9 mouse cellular contexts compared by ENCODE assay signal in the genomic region with DNA sequence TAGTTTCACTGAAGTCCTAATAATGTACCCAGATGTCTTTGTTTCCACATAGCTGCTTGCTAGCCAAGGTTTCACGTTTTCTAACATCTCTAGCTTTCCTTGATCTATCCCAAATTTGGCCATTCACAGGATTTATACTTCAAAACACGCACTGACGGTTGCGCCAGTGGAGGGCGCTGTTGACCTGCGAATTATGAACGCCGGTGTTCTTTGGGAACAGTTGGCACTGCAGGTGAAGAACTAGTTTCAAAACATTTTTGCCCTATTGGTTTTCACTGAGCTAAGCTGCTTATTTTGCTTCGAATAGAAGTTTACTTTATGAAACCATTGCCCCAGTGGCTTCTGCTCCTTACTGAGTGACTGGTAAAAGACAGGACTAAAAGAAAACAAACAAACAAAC.
DNase-seq lines count a peak whose midpoint lies in the region; ATAC-seq lines count a peak whose summit lies in the region.
"Had no signal": no experiment of that assay in that cellular context is flagged by ENCODE, and none has a peak within 500 bp of the region (broad histone marks: within the 10 kb centered on the region; RNA-seq: fewer than 3 reads in every experiment).

No protein-coding gene starts in this region.

- DNase-seq in hindbrain, embryonic 14.5 days (ENCODE audit: low spot score): peak; percentile 64
- DNase-seq in ES-CJ7 (ENCODE audit: low read depth, low spot score): peak; percentile 62
- DNase-seq in c-Kit-positive CD71-negative TER-119-negative erythroid progenitor cells, embryonic 14.5 days (ENCODE audit: low read depth): peak; percentile 5
- peak; percentile 1 for DNase-seq in large intestine, adult 2 months (ENCODE audit: low read depth, low spot score)
- peak; percentile 75 for DNase-seq in retina, embryonic 14.5 days (ENCODE audit: low spot score)
- DNase-seq in lung, adult 18-20 months: no peak
- DNase-seq: liver, embryonic 13.5 days had no signal

- no peak overlapping the region for H3K27ac ChIP-seq in hindbrain, embryonic 14.5 days
- no peak overlapping the region for H3K27ac ChIP-seq in hindbrain, embryonic 13.5 days
- H3K27ac ChIP-seq: liver, embryonic 13.5 days had no signal

- no peak overlapping the region for H3K4me2 ChIP-seq in hindbrain, embryonic 14.5 days (replicated peaks)
- H3K4me2 ChIP-seq in hindbrain, embryonic 13.5 days: no peak overlapping the region
- H3K4me2 ChIP-seq: liver, embryonic 13.5 days had no signal

- H3K4me3 ChIP-seq in hindbrain, embryonic 14.5 days (replicated peaks; ENCODE audit: low read length): no peak overlapping the region
- H3K4me3 ChIP-seq in hindbrain, embryonic 13.5 days: no peak overlapping the region
- H3K4me3 ChIP-seq: liver, embryonic 13.5 days had no signal

- no peaks in the 10 kb centered on the region for H3K36me3 ChIP-seq in hindbrain, embryonic 14.5 days (replicated peaks; ENCODE audit: control insufficient read depth, insufficient read depth)
- no peaks in the 10 kb centered on the region for H3K36me3 ChIP-seq in hindbrain, embryonic 13.5 days
- H3K36me3 ChIP-seq: liver, embryonic 13.5 days had no signal

- no peak overlapping the region for H3K9ac ChIP-seq in hindbrain, embryonic 14.5 days
- no peak overlapping the region for H3K9ac ChIP-seq in hindbrain, embryonic 13.5 days
- H3K9ac ChIP-seq: liver, embryonic 13.5 days had no signal

- H3K27me3 ChIP-seq in hindbrain, embryonic 14.5 days (ENCODE audit: control insufficient read depth, insufficient read depth, low read length): no peaks in the 10 kb centered on the region
- no peaks in the 10 kb centered on the region for H3K27me3 ChIP-seq in hindbrain, embryonic 13.5 days
- H3K27me3 ChIP-seq: liver, embryonic 13.5 days had no signal

- H3K4me1 ChIP-seq in hindbrain, embryonic 14.5 days (replicated peaks; ENCODE audit: control insufficient read depth, insufficient read depth, low read length): no peaks in the 10 kb centered on the region
- no peaks in the 10 kb centered on the region for H3K4me1 ChIP-seq in hindbrain, embryonic 13.5 days (replicated peaks)
- H3K4me1 ChIP-seq: liver, embryonic 13.5 days had no signal

- WGBS in hindbrain, embryonic 14.5 days: 7% methylated on average over 9 of the region's 9 CpGs
- 8% methylated on average over 9 of the region's 9 CpGs for WGBS in hindbrain, embryonic 13.5 days
- 4% methylated on average over 9 of the region's 9 CpGs for WGBS in large intestine, adult 2 months

- no peaks in the 10 kb centered on the region for H3K9me3 ChIP-seq in hindbrain, embryonic 14.5 days (ENCODE audit: control insufficient read depth, low read length)
- no peaks in the 10 kb centered on the region for H3K9me3 ChIP-seq in hindbrain, embryonic 13.5 days
- H3K9me3 ChIP-seq: liver, embryonic 13.5 days had no signal

- no peak for ATAC-seq in hindbrain, embryonic 14.5 days (ENCODE audit: low FRiP score)
- ATAC-seq in hindbrain, embryonic 13.5 days (ENCODE audit: low FRiP score): no peak
- ATAC-seq in monocyte, adult 5-6 weeks (replicated peaks; ENCODE audit: insufficient number of reproducible peaks, low FRiP score, low TSS enrichment, poor library complexity, severe bottlenecking): no peak

Comparison
In these comparisons a context has a peak if more than half of its experiments do, and no peak if none do; other contexts are left out.
1. DNase-seq: peak in hindbrain, embryonic 14.5 days (single experiment), ES-CJ7 (single experiment), c-Kit-positive CD71-negative TER-119-negative erythroid progenitor cells, embryonic 14.5 days (single experiment), large intestine, adult 2 months (single experiment) and retina, embryonic 14.5 days (single experiment); none in lung, adult 18-20 months (0 of 2).